32 mouse cellular contexts compared by ENCODE assay signal in genomic region chr2:31309549-31309948, GRCm38 (mm10). TPM values are rescaled to one million over a fixed set of nuclear protein-coding genes. Genes with fewer than 3 reads are reported as not detected.
A peak's percentile ranks its signal among the peaks of the same experiment; 100 is the strongest.
DNase-seq lines count a peak whose midpoint lies in the region; ATAC-seq and TF ChIP-seq lines count a peak whose summit lies in the region.
"Had no signal": no experiment of that assay in that cellular context is flagged by ENCODE, and none has a peak within 500 bp of the region (broad histone marks: within the 10 kb centered on the region; RNA-seq: fewer than 3 reads in every experiment).

No protein-coding gene starts in this region.

- peaks cover 17% of the 10 kb centered on the region for H3K27me3 ChIP-seq in forebrain, postnatal 0 days (ENCODE audit: insufficient read depth, low read length)

- H3K4me1 ChIP-seq in forebrain, postnatal 0 days (ENCODE audit: insufficient read depth): no peaks in the 10 kb centered on the region

- 65% methylated on average over 15 of the region's 15 CpGs for WGBS in forebrain, postnatal 0 days

- no peak overlapping the region for H3K9ac ChIP-seq in forebrain, postnatal 0 days
- H3K9ac ChIP-seq: embryonic facial prominence, embryonic 13.5 days; hindbrain, embryonic 13.5 days; liver, embryonic 14.5 days; neural tube, embryonic 15.5 days; stomach, embryonic 15.5 days had no signal

- no peak overlapping the region for H3K4me2 ChIP-seq in forebrain, postnatal 0 days (ENCODE audit: low read depth)
- H3K4me2 ChIP-seq: embryonic facial prominence, embryonic 13.5 days; heart, embryonic 11.5 days; hindbrain, embryonic 13.5 days; neural tube, embryonic 15.5 days; stomach, embryonic 15.5 days had no signal

- no peak for TF ChIP-seq CTCF in forebrain, postnatal 0 days (IDR thresholded peaks at IDR 0.05; ENCODE audit: low read depth)

- no peak overlapping the region for H3K27ac ChIP-seq in forebrain, postnatal 0 days (ENCODE audit: low read depth, low read length)
- H3K27ac ChIP-seq: embryonic facial prominence, embryonic 13.5 days; forebrain, embryonic 10.5 days; hindbrain, embryonic 13.5 days; liver, embryonic 14.5 days; macrophage; neural tube, embryonic 15.5 days; stomach, embryonic 15.5 days had no signal

- no peaks in the 10 kb centered on the region for H3K9me3 ChIP-seq in forebrain, postnatal 0 days (ENCODE audit: low read length)
- H3K9me3 ChIP-seq: embryonic facial prominence, embryonic 13.5 days; forebrain, embryonic 10.5 days; hindbrain, embryonic 13.5 days; neural tube, embryonic 15.5 days; stomach, embryonic 15.5 days had no signal

- intact Hi-C loops in left cerebral cortex, postnatal 4 days (cut with DNase I): no loop called here

- ATAC-seq in forebrain, postnatal 0 days: no peak
- ATAC-seq: activated CD4-positive, CD25-positive, alpha-beta regulatory T cell, adult 4 months; forebrain, embryonic 16.5 days; intestine, embryonic 16.5 days had no signal

- H3K36me3 ChIP-seq in forebrain, postnatal 0 days (ENCODE audit: insufficient read depth): no peaks in the 10 kb centered on the region
- H3K36me3 ChIP-seq: embryonic facial prominence, embryonic 13.5 days; forebrain, embryonic 10.5 days; hindbrain, embryonic 13.5 days; neural tube, embryonic 15.5 days; stomach, embryonic 15.5 days had no signal

- DNase-seq in heart, adult 11 months: peak; percentile 92
- no peak for DNase-seq in heart, postnatal 4 days
- DNase-seq in left cerebral cortex, postnatal 4 days: peak; percentile 29
- no peak for DNase-seq in left cerebral cortex, adult 18-20 months (ENCODE audit: low spot score in 2 of 2)
- DNase-seq in gastrocnemius, adult 8-10 months (ENCODE audit: low spot score in 2 of 2): peak; percentile 56 to 69
- peak; percentile 38 to 60 for DNase-seq in gastrocnemius, postnatal 4 days (ENCODE audit: low spot score in 2 of 2)
- DNase-seq in adrenal gland, postnatal 10 days: no peak
- DNase-seq in forebrain, postnatal 0 days: no peak
- DNase-seq: adrenal gland, adult 2 months; cerebellum, adult 9-10 months; heart, adult 18-20 months; heart, postnatal 36 days; liver; lung, adult 2 months; lung, postnatal 10 days; midbrain, embryonic 14.5 days; retina, postnatal 1 day; right cerebral cortex, postnatal 14 days had no signal

- H3K4me3 ChIP-seq in forebrain, postnatal 0 days (ENCODE audit: low read depth, low read length): no peak overlapping the region
- H3K4me3 ChIP-seq: embryonic facial prominence, embryonic 13.5 days; forebrain, embryonic 10.5 days; hindbrain, embryonic 13.5 days; neural tube, embryonic 15.5 days; stomach, embryonic 15.5 days had no signal

RNA-seq across cellular contexts. Expression of gene Hmcn2, which starts 4.7 kb away (rescaled TPM):
- total RNA-seq in heart, postnatal 4 days (2021): 1 to 10 TPM; 1.7 to 2.9 TPM
- under 1 TPM; 0.42 to 0.72 TPM for total RNA-seq in left cerebral cortex, postnatal 4 days (2021)
- total RNA-seq in left cerebral cortex, adult 18-20 months (2021): under 1 TPM; 0.30 to 0.73 TPM
- total RNA-seq in gastrocnemius, adult 8-10 months (2022): 10 to 100 TPM; 14.5 to 18.4 (median 17.5) TPM
- 10 to 100 TPM; 45.3 to 47.6 TPM for total RNA-seq in gastrocnemius, postnatal 4 days (2021)
- 1 to 10 TPM; 6.4 to 9.4 TPM for total RNA-seq in adrenal gland, postnatal 10 days (2021)
- 0.23 and 0.24 TPM in 2 replicates for total RNA-seq in forebrain, postnatal 0 days (2014; rRNA removed)
- polyA plus RNA-seq in forebrain, postnatal 0 days (2015; fragmentation: Nextera tagmentation; extraction: Ambion mirVana): 0.33 and 0.39 TPM in 2 replicates
- total RNA-seq: common myeloid progenitor, adult 5-6 weeks; monocyte, adult 5-6 weeks had no signal
- polyA plus RNA-seq: embryonic facial prominence, embryonic 13.5 days; forebrain, embryonic 10.5 days; limb, embryonic 11.5 days; macrophage had no signal

Comparison
In these comparisons a context has a peak if more than half of its experiments do, and no peak if none do; other contexts are left out.
1. DNase-seq: peak in heart, adult 11 months (single experiment), left cerebral cortex, postnatal 4 days (single experiment), gastrocnemius, adult 8-10 months (2 of 2) and gastrocnemius, postnatal 4 days (2 of 2); none in heart, postnatal 4 days (single experiment), left cerebral cortex, adult 18-20 months (0 of 2), adrenal gland, postnatal 10 days (single experiment) and forebrain, postnatal 0 days (single experiment).